Mouse (Mus musculus) duodenum, adult 2 months (tissue): ENCODE results near the gene Ankrd31. TPM values are rescaled to one million over a fixed set of nuclear protein-coding genes. Genes with fewer than 3 reads are reported as not detected.

Experiments used
- polyA plus RNA-seq: library from polyadenylated mRNA; depleted of rRNA; stranded (reverse); fragments of >200 nt; gene quantifications from 2 replicates; pipeline ENCODE4 v1.2.3, GENCODE M21; 2012; ENCODE audit warnings: low replicate concordance; rRNA removed

The Ankrd31 gene
- not detected in 2 replicates for polyA plus RNA-seq

GRCm38 (mm10) chr13:96748109-96748845 lies at the start of gene Ankrd31:
TSS of gene Ankrd31 (plus strand) at chr13:96748272.

GRCm38 (mm10) chr13:96923999-96924961 lies 176.2 kb downstream of the Ankrd31 start, which contains the start of gene Gcnt4:
TSS of gene Gcnt4 (plus strand) at chr13:96924689.

Other genes starting within 250 kb of the Ankrd31 start
- gene Polk, start 205.7 kb upstream of the Ankrd31 start, polyA plus RNA-seq, result 0.06 and 0.19 TPM in 2 replicates
- gene Col4a3bp, start 205.7 kb upstream of the Ankrd31 start, polyA plus RNA-seq, result 7.0 and 11.3 TPM in 2 replicates
- gene Hmgcr, start 77.3 kb upstream of the Ankrd31 start, polyA plus RNA-seq, result 7.0 and 7.7 TPM in 2 replicates
- 5.9 and 6.0 TPM in 2 replicates for gene Gcnt4, start 176.4 kb downstream of the Ankrd31 start, polyA plus RNA-seq